ENCODE assay signal across 8 mouse cellular contexts in genomic region chr5:113773664-113774063, GRCm38 (mm10). TPM values are rescaled to one million over a fixed set of nuclear protein-coding genes. Genes with fewer than 3 reads are reported as not detected.
A peak's percentile ranks its signal among the peaks of the same experiment; 100 is the strongest.
DNase-seq lines count a peak whose midpoint lies in the region; ATAC-seq and TF ChIP-seq lines count a peak whose summit lies in the region.

No protein-coding gene starts in this region.

- peak; percentile 79 to 85 for DNase-seq in gastrocnemius, adult 8-10 months (ENCODE audit: low spot score in 2 of 2)
- DNase-seq in hindlimb bud, embryonic 11.5 days (ENCODE audit: extremely low spot score, low read depth, low spot score): peak; percentile 67
- DNase-seq in left cerebral cortex, adult 2 months (ENCODE audit: extremely low spot score in 1 of 2, low spot score in 2 of 2): peak; percentile 83 to 84
- DNase-seq in right cerebral cortex, adult 18-20 months: peak; percentile 78
- peak; percentile 76 for DNase-seq in urinary bladder, adult 2 months (ENCODE audit: low spot score)

- H3K4me3 ChIP-seq in cortical plate, adult 2 months (ENCODE audit: insufficient read depth, low read length): peak overlapping the region; percentile 99
- H3K4me3 ChIP-seq in left cerebral cortex, adult 2 months: peak overlapping the region; percentile 99

- intact Hi-C loops in left cerebral cortex, adult 2 months (cut with DNase I): loop anchor here (1.0 to 2.0 kb wide), 4 partner anchors 42 to 181 kb away; no protein-coding TSS in a partner anchor

- H3K4me1 ChIP-seq in cortical plate, adult 2 months (ENCODE audit: control insufficient read depth, insufficient read depth, low read length): peaks cover 3% of the 10 kb centered on the region; the same call in 1 of the 2 replicates

- no peak overlapping the region for H3K27ac ChIP-seq in cortical plate, adult 2 months (ENCODE audit: insufficient read depth, low read length)
- H3K27ac ChIP-seq in left cerebral cortex, adult 2 months: peak overlapping the region; percentile 16; the same call in 1 of the 2 replicates

- TF ChIP-seq POLR2A in cortical plate, adult 2 months (IDR thresholded peaks at IDR 0.05; ENCODE audit: extremely low read depth, insufficient read depth, low read length): no peak

- peak; percentile 84 for TF ChIP-seq CTCF in cortical plate, adult 2 months (IDR thresholded peaks at IDR 0.05; ENCODE audit: extremely low read depth, insufficient read depth, low read length)
- TF ChIP-seq CTCF in left cerebral cortex, adult 2 months (IDR thresholded peaks at IDR 0.05): peak; percentile 94

- peak; percentile 41 for ATAC-seq in activated CD4-positive, CD25-positive, alpha-beta regulatory T cell, adult 4 months
- peak; percentile 48 for ATAC-seq in megakaryocyte, adult 5-6 weeks (ENCODE audit: poor library complexity, severe bottlenecking)

RNA-seq across cellular contexts. Expression of gene Iscu, which starts 1.1 kb away (rescaled TPM):
- polyA plus RNA-seq in activated CD4-positive, CD25-positive, alpha-beta regulatory T cell, adult 4 months (2017; shearing (Covaris generic)): 10 to 100 TPM; 23.8 to 24.5 TPM
- polyA plus RNA-seq in cortical plate, adult 2 months (2012; rRNA removed): 190 and 196 TPM in 2 replicates
- total RNA-seq in gastrocnemius, adult 8-10 months (2022): 100 to 1,000 TPM; 156 to 185 (median 175) TPM
- total RNA-seq in left cerebral cortex, adult 2 months (2021): 100 to 1,000 TPM; 125 to 128 TPM
- 107 and 114 TPM in 2 replicates for total RNA-seq in megakaryocyte, adult 5-6 weeks (2015)
- 80.8 and 95.5 TPM in 2 replicates for total RNA-seq in megakaryocyte, adult 5-6 weeks (2017)
- 214 and 229 TPM in 2 replicates for polyA plus RNA-seq in urinary bladder, adult 2 months (2012; rRNA removed)

RNA-seq across cellular contexts. Expression of gene Sart3, which starts 1.4 kb away (rescaled TPM):
- polyA plus RNA-seq in activated CD4-positive, CD25-positive, alpha-beta regulatory T cell, adult 4 months (2017; shearing (Covaris generic)): 10 to 100 TPM in 1 of 2 experiments, 1 to 10 TPM in 1; 8.0 to 18.9 TPM
- polyA plus RNA-seq in cortical plate, adult 2 months (2012; rRNA removed): 33.2 and 39.0 TPM in 2 replicates
- total RNA-seq in gastrocnemius, adult 8-10 months (2022): 1 to 10 TPM; 6.3 to 6.9 (median 6.7) TPM
- total RNA-seq in left cerebral cortex, adult 2 months (2021): 10 to 100 TPM; 41.8 to 47.3 TPM
- total RNA-seq in megakaryocyte, adult 5-6 weeks (2015): 9.9 and 11.9 TPM in 2 replicates
- total RNA-seq in megakaryocyte, adult 5-6 weeks (2017): 26.1 and 28.3 TPM in 2 replicates
- polyA plus RNA-seq in urinary bladder, adult 2 months (2012; rRNA removed): 17.0 and 22.8 TPM in 2 replicates

RNA-seq across cellular contexts. Expression of gene Tmem119, which starts 26.7 kb away (rescaled TPM):
- polyA plus RNA-seq in activated CD4-positive, CD25-positive, alpha-beta regulatory T cell, adult 4 months (2017; shearing (Covaris generic)): not detected
- 25.4 and 26.0 TPM in 2 replicates for polyA plus RNA-seq in cortical plate, adult 2 months (2012; rRNA removed)
- total RNA-seq in gastrocnemius, adult 8-10 months (2022): 1 to 10 TPM in 1 of 4 experiments, under 1 TPM in 3; 0.36 to 1.1 (median 0.77) TPM
- 10 to 100 TPM; 21.0 to 25.3 TPM for total RNA-seq in left cerebral cortex, adult 2 months (2021)
- total RNA-seq in megakaryocyte, adult 5-6 weeks (2015): 1.9 and 2.8 TPM in 2 replicates
- 2.3 and 3.2 TPM in 2 replicates for total RNA-seq in megakaryocyte, adult 5-6 weeks (2017)
- 42.0 and 42.1 TPM in 2 replicates for polyA plus RNA-seq in urinary bladder, adult 2 months (2012; rRNA removed)

RNA-seq across cellular contexts. Expression of gene Ficd, which starts 38.1 kb away (rescaled TPM):
- 1 to 10 TPM; 3.3 to 5.2 TPM for polyA plus RNA-seq in activated CD4-positive, CD25-positive, alpha-beta regulatory T cell, adult 4 months (2017; shearing (Covaris generic))
- 8.2 and 8.5 TPM in 2 replicates for polyA plus RNA-seq in cortical plate, adult 2 months (2012; rRNA removed)
- 1 to 10 TPM; 9.6 to 9.8 (median 9.7) TPM for total RNA-seq in gastrocnemius, adult 8-10 months (2022)
- 10 to 100 TPM; 11.1 to 11.3 TPM for total RNA-seq in left cerebral cortex, adult 2 months (2021)
- total RNA-seq in megakaryocyte, adult 5-6 weeks (2015): 3.9 and 4.2 TPM in 2 replicates
- 2.5 and 2.8 TPM in 2 replicates for total RNA-seq in megakaryocyte, adult 5-6 weeks (2017)
- polyA plus RNA-seq in urinary bladder, adult 2 months (2012; rRNA removed): 6.2 and 7.8 TPM in 2 replicates

RNA-seq across cellular contexts. Expression of gene 1700069L16Rik, which starts 49.1 kb away (rescaled TPM):
- polyA plus RNA-seq in activated CD4-positive, CD25-positive, alpha-beta regulatory T cell, adult 4 months (2017; shearing (Covaris generic)): not detected
- polyA plus RNA-seq in cortical plate, adult 2 months (2012; rRNA removed): not detected in 2 replicates
- not detected for total RNA-seq in gastrocnemius, adult 8-10 months (2022)
- total RNA-seq in left cerebral cortex, adult 2 months (2021): not detected
- total RNA-seq in megakaryocyte, adult 5-6 weeks (2015): not detected in 2 replicates
- total RNA-seq in megakaryocyte, adult 5-6 weeks (2017): not detected in 2 replicates
- not detected in 2 replicates for polyA plus RNA-seq in urinary bladder, adult 2 months (2012; rRNA removed)

Comparison
In these comparisons a context has a peak if more than half of its experiments do, and no peak if none do; other contexts are left out.
1. RNA of gene Tmem119, which starts 26.7 kb away (total RNA-seq): 21.0 to 25.3 TPM in left cerebral cortex, adult 2 months; 1.9 to 3.2 TPM in megakaryocyte, adult 5-6 weeks and 0.36 to 1.1 TPM in gastrocnemius, adult 8-10 months; every median in the first group is over 4 times any median in the second.
2. Peak in every context shown above with its lines, with median percentiles within 50 percentile points of each other: DNase-seq.